Mouse (Mus musculus): ENCODE data around the gene Tmem88b.

DNA sequence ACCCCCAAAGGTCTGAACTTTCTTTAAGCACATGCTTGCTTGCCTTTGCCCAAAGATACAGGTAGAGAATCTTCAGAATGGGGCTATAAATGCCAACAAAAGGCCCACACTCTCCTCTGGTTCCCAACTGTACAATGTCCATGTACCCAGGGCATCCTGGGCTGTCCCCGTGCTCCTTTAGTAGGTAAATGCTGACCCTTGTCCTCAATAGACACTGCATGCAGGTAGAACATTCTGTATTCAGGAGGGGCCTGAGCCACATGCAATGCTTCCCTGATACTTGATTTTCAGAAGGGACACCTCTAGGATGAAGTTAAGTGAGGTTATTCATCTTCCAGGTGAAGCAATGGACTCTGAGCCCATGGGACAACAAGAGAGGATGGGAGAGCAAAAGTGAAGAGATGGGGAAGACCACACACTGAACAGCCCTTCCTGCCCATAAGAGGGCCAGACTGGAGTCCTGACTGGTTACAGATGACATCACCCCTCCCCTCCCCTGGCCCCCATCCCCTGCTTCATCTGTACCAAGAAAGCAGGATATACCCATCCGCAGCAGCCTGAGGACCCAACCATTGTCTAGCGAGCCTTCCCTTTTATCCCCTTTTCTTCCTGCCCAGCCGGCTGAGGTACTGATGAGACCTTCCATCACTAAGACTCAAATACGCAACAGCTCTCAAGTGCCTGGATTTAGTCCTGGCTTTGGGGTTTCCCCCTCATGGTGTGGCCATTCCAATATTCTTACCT lies 12.2 kb downstream of the Tmem88b start:
- no peak for TF ChIP-seq CTCF (IDR thresholded peaks at IDR 0.05; ENCODE audit: low read depth)
- no peak for TF ChIP-seq EP300 (IDR thresholded peaks at IDR 0.05; ENCODE audit: low read depth)

All from heart, postnatal 0 days (tissue).